Mouse (Mus musculus) urinary bladder, postnatal 36 days (tissue): Measurements from ENCODE around the gene Gm4871.
"Not testable (repeated sequence)": the region's sequence is repeated elsewhere in the genome, so short reads cannot be mapped to it uniquely, and the experiment has no call there.

Source experiments
- DNase-seq, 2 experiments: peaks; one replicate each; pipeline ENCODE4 v3.0.0; 2022; ENCODE audit warnings: low spot score in 2 of 2, mixed read lengths in 1 of 2

Gm4871 gene

GRCm38 (mm10) chr5:145032391-145032790 is at the start of gene Gm4871:
Gene Gm4871, minus strand, starts transcription at chr5:145032754.
- not testable (repeated sequence) for DNase-seq

- DNase-seq: peak; percentile 52 to 65
Observed at GRCm38 (mm10) chr5:145081866-145082613, 49.5 kb upstream of the Gm4871 start.

DNA sequence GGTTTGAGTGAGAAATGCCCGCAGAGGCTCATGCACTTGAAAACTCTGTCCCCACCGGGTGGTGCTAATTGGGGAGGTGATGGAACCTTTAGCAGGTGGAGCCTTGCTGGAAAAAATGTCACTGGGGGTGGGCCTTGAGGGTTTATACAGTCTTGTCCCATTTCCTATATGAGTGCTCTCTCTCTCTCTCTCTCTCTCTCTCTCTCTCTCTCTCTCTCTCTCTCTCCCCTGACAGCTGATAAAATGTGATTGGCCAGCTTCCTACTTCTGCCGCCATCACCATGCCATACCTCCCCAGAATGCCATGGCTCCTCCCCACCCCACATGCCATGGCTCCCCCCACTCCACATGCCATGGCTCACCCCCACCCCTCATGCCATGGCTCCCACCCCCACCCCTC is 42.5 kb upstream of the Gm4871 start:
- DNase-seq: no peak

DNA sequence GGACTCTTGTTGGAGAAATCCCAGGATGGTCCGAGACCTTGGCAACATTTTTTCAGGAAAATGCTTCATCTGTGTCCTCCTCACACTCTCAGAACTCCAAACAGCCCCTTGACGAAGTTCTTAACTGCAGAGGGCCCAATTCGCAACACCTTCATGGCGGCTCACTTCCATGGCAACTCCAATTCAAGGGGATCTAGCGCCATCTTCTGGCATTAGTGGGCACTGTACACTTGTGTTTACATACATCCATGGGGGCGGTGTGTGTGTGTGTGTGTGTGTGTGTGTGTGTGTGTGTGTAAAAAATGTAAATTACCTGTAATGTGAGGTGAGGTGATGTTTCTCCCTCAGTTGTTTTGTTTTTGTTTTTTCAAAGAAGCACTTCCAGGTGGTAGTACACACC is 38.8 kb upstream of the Gm4871 start:
- DNase-seq: no peak

DNA sequence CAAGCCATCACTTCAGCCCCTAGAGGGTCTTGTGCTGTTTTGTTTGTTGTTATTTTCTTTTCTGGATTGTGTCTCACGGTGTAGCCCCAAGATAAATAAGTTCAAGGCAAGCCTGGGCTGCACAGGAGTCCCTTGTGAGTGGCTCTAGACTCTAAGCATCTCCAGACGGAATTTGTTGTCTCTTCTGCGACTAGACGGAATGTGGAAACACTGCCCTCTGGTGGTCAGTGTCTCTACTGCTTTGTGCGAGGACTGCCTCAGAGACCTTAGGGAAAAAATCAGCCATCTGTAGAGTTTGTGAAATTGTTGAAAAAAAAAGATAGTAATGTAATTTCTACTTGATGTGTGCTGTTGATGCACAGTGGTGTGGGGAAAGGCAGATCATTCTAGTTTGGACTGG is 37.2 kb upstream of the Gm4871 start:
- peak; percentile 57 to 67 for DNase-seq

- no peak for DNase-seq
Observed at GRCm38 (mm10) chr5:145068863-145069262, 36.3 kb upstream of the Gm4871 start.

DNA sequence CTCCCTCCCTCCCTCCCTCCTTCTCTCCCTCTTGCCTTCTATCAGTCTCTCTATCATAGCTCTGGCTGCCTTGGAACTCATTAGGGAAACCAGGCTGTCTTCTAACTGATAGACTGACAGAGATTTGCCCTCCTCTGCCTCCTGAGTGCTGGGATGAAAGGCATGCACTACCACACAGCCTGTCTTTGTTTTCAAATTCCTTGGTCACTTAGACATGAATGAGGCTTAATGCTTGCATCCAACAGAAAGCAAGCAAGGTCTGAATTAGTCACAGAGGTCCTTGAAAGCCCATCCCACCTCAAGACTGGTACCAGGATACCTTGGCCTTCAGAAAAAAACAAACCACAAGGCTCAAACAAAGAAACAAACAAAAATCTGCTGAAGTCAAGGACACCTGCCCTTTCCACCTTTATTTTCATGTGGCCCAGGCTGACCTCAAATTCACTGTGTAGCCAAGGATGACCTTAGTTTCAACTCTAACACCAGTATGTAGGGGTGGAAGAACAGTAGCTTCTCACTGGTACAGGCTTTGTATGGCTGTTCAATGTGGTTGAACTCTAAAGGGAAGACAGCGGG is 32.3 kb upstream of the Gm4871 start:
- DNase-seq: no peak

GRCm38 (mm10) chr5:145059524-145059923 is 27.0 kb upstream of the Gm4871 start:
- DNase-seq: no peak

DNA sequence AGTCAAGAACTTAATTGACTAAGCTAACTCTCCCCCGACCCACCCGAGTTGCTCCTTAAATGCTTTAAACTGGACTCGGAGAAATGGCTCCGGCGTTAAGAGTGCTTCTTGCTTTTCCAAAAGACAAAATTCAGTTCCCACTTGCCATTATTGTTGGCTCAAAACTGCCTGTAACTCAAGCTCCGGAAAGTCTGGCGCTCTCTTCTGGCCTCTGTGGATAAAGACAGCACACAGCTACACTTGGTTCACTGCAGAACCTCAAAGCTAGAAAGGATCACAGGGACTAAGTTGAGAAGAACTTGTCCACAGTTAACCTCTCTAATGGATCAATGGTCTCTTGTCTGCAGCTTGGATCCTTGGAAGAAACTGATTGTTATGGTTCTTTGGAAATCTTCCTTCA is 26.2 kb upstream of the Gm4871 start:
- DNase-seq: no peak

DNA sequence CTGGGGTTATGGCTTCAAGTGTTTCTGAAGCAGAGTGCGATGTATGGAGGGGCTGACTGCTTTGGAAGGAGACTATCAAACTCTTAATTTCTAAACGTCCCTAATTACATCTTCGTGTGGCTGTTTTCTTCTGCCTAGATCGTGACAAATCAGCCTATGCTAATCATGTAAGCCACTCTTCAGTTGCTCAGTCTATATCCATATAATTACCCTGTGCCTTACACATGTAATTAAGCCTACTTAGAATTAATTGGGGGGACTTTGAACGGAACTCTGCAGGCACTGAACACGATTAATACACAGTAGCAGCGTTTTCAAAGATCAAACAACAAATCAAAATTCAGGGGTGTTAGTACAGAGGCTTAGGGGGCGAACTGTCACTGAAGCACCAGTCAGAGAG is 25.4 kb upstream of the Gm4871 start:
- no peak for DNase-seq

GRCm38 (mm10) chr5:145054187-145054586 is 21.6 kb upstream of the Gm4871 start:
- not testable (repeated sequence) for DNase-seq

DNA sequence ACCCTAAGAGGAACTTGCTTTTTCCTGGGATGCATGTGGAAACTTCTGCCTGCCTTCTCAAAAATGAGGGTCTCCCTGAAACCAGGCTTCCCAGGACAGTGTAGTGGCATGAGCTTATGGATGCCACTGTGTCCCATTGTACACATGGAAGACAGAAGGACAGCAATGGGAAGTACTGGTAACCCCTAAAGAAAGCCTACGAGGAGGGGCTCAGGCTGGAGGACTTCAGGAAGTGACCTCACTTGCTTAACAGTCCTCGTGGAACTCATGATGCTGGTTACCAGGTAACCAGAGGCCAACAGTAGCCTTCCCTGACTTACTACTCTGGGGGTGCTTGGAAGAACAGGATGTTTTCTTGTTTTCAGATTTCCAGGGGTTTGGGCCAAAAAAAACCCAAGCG is 10.1 kb upstream of the Gm4871 start, which contains the start of gene 1700018F24Rik:
Gene 1700018F24Rik (plus strand): TSS at position 301 of the 400 bp plus-strand sequence.
- not testable (repeated sequence) for DNase-seq

GRCm38 (mm10) chr5:145041628-145042027 is 9.1 kb upstream of the Gm4871 start:
- no peak for DNase-seq

DNA sequence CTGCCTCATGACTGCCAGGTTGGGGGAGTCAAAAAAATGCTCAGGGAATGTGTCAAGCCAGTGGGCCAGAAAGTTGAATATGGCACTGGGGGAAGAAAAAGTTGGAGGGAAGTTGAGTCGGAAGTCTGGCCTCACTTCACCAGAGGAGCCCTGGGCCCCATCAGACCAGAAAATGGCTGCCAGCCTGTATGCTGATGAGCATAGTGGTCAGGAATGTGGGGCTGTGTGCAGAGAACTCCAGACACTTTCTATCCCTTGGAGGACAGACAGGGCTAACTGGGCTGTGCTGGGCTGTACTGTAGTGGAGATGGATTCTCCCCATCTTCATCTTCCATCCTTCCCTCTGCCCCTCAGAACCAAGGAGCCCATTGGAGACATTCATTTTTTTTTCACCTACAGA is 2.1 kb downstream of the Gm4871 start:
- DNase-seq: not testable (repeated sequence)

- DNase-seq: not testable (repeated sequence)
Observed at GRCm38 (mm10) chr5:145020712-145021111, 11.8 kb downstream of the Gm4871 start.

GRCm38 (mm10) chr5:145020254-145020653 is 12.3 kb downstream of the Gm4871 start:
- peak in 1 of 2 experiments; percentile 21 for DNase-seq

DNA sequence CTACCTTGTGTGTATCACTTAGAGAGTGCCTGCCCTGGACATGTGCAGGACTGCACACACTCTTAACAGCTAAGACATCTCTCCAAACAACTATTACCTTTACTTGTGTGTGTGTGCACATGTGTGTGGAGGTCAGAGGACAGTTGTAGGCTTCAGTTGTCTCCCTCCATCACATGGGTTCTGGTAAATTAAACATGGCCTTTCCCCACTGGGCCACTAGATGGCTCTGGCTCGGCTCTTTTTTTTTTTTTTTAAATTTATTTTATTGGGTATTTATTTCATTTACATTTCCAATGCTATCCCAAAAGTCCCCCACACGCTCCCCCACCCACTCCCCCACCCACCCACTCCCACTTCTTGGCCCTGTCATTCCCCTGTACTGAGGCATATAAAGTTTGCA is 15.8 kb downstream of the Gm4871 start:
- DNase-seq: not testable (repeated sequence)

- no peak for DNase-seq
Observed at GRCm38 (mm10) chr5:145014278-145014677, 18.3 kb downstream of the Gm4871 start.

GRCm38 (mm10) chr5:145008878-145009659 is 23.5 kb downstream of the Gm4871 start:
- no peak for DNase-seq

- DNase-seq: no peak
Observed at GRCm38 (mm10) chr5:145005596-145005995, 27.0 kb downstream of the Gm4871 start.

- DNase-seq: no peak
Observed at GRCm38 (mm10) chr5:145004495-145004894, 28.1 kb downstream of the Gm4871 start.

GRCm38 (mm10) chr5:145003362-145003761 is 29.2 kb downstream of the Gm4871 start:
- DNase-seq: no peak
